Mouse (Mus musculus) lung, adult 2 months (tissue): ENCODE measurements at regions not wholly inside any gene's neighbourhood (a gene's known extent, or its start where the extent isn't known, plus 50 kb on each side); places are given as distances from the start of the nearest gene placed in this dataset.

Source experiments
- CTCF ChIP-seq: fragments of 200-500 bp; IDR thresholded peaks from 2 replicates; pipeline ENCODE4 v1.5.1; 2011; ENCODE audit warnings: mild to moderate bottlenecking, low read length, control low read depth; ENCODE audit not compliant: insufficient read depth
- POLR2A ChIP-seq: fragments of 200-500 bp; IDR thresholded peaks from 2 replicates; pipeline ENCODE4 v1.6.1; 2011; ENCODE audit warnings: low read depth, mild to moderate bottlenecking, control low read depth, low read length, borderline replicate concordance; ENCODE audit errors: extremely low read depth

DNA sequence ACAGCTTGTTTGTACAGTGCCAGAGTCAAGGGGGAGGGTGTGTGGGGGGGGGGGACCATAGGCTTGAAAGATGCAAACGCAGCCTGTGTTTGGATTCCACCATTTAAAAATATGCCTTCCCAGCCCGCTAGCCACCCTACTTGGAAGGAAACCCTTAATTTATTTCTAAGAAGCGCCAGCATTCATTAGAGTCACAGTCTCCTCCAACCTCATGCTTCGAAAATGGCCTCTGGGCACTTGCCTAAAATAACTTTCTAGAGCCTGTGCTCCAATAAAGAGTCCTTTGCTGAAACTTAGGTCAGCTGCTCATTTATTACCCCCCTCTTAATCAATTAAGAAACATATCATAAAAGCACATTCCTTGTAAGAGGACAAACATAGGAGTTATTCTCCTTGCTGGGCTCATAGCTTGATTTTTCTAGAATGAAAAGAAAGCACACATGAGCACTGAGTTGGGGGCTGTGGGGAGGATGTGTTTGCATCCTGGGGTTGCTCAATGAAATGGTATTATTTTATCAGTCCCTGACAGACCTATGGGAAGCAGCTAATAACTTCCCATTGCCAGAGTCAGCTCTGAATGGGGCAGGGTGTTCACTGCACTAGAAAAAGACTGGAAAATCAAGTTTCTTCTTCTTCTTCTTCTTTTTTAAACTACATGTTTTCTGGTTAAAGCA lies 57.4 kb downstream of the H2al2a start:
- TF ChIP-seq CTCF (no peak), POLR2A (no peak)
